In genomic region chr15:94462206-94462605, GRCm38 (mm10) we compare ENCODE assay signal across 23 mouse cellular contexts. TPM values are rescaled to one million over a fixed set of nuclear protein-coding genes. Genes with fewer than 3 reads are reported as not detected.
DNase-seq lines count a peak whose midpoint lies in the region; ATAC-seq lines count a peak whose summit lies in the region.
"Had no signal": no experiment of that assay in that cellular context is flagged by ENCODE, and none has a peak within 500 bp of the region (broad histone marks: within the 10 kb centered on the region; RNA-seq: fewer than 3 reads in every experiment).

No protein-coding gene starts in this region.

- 18% methylated on average over 3 of the region's 3 CpGs for WGBS in midbrain, embryonic 10.5 days
- WGBS in midbrain, embryonic 16.5 days, result 9% methylated on average over 3 of the region's 3 CpGs

- 0 out of 2 replicates have a peak overlapping the region, but pooled peaks have one; percentile 38 for H3K27ac ChIP-seq in midbrain, embryonic 10.5 days (replicated peaks)
- no peak overlapping the region for H3K27ac ChIP-seq in midbrain, embryonic 16.5 days (ENCODE audit: low read length)
- H3K27ac ChIP-seq: embryonic facial prominence, embryonic 15.5 days; heart, embryonic 10.5 days; hindbrain, embryonic 13.5 days; hindbrain, postnatal 0 days had no signal

- DNase-seq in adrenal gland, postnatal 14 days, result peak; percentile 5
- no peak for DNase-seq in adrenal gland, postnatal 4 days (ENCODE audit: low spot score in 2 of 2)
- DNase-seq in midbrain, embryonic 10.5 days (ENCODE audit: low spot score), result no peak
- peak; percentile 79 for DNase-seq in Muller cell, postnatal 12 days (ENCODE audit: inconsistent ontology term)
- no peak for DNase-seq in urinary bladder, adult 2 months (ENCODE audit: low spot score)
- no peak for DNase-seq in layer of hippocampus, adult 9-10 months (ENCODE audit: low spot score)
- DNase-seq: adrenal gland, postnatal 25 days; cerebellum, adult 11-12 months; cerebellum, adult 9-10 months; cerebellum, postnatal 36 days; gastrocnemius, postnatal 10 days; heart, adult 18-20 months; heart, postnatal 10 days; heart, postnatal 4 days had no signal

- H3K4me2 ChIP-seq in midbrain, embryonic 16.5 days (ENCODE audit: low read length), result no peak overlapping the region
- H3K4me2 ChIP-seq: embryonic facial prominence, embryonic 15.5 days; hindbrain, embryonic 13.5 days had no signal

- H3K9me3 ChIP-seq in midbrain, embryonic 10.5 days (replicated peaks), result no peaks in the 10 kb centered on the region
- no peaks in the 10 kb centered on the region for H3K9me3 ChIP-seq in midbrain, embryonic 16.5 days (replicated peaks; ENCODE audit: control insufficient read depth, low read length, poor library complexity, severe bottlenecking)
- H3K9me3 ChIP-seq: embryonic facial prominence, embryonic 15.5 days; forebrain, embryonic 10.5 days; heart, embryonic 10.5 days; hindbrain, embryonic 13.5 days had no signal

- no peak overlapping the region for H3K9ac ChIP-seq in midbrain, embryonic 16.5 days (ENCODE audit: low read depth, low read length)
- H3K9ac ChIP-seq: embryonic facial prominence, embryonic 15.5 days; hindbrain, embryonic 13.5 days had no signal

- no peaks in the 10 kb centered on the region for H3K36me3 ChIP-seq in midbrain, embryonic 10.5 days
- no peaks in the 10 kb centered on the region for H3K36me3 ChIP-seq in midbrain, embryonic 16.5 days (ENCODE audit: control insufficient read depth, insufficient read depth, low read length)
- H3K36me3 ChIP-seq: embryonic facial prominence, embryonic 15.5 days; forebrain, embryonic 10.5 days; heart, embryonic 10.5 days; hindbrain, embryonic 13.5 days had no signal

- no peaks in the 10 kb centered on the region for H3K27me3 ChIP-seq in midbrain, embryonic 10.5 days (ENCODE audit: low read depth, poor library complexity, severe bottlenecking)
- H3K27me3 ChIP-seq in midbrain, embryonic 16.5 days (ENCODE audit: control insufficient read depth, insufficient read depth, low read depth, low read length), result no peaks in the 10 kb centered on the region
- H3K27me3 ChIP-seq: embryonic facial prominence, embryonic 15.5 days; hindbrain, embryonic 13.5 days had no signal

- peaks cover 40% of the 10 kb centered on the region for H3K4me1 ChIP-seq in midbrain, embryonic 10.5 days
- H3K4me1 ChIP-seq in midbrain, embryonic 16.5 days (ENCODE audit: control insufficient read depth, insufficient read depth, low read length), result peaks cover 4% of the 10 kb centered on the region; the same call in 1 of the 2 replicates
- H3K4me1 ChIP-seq: heart, embryonic 10.5 days had no signal

- ATAC-seq in midbrain, embryonic 16.5 days, result no peak
- ATAC-seq: forebrain, embryonic 16.5 days; hindbrain, postnatal 0 days had no signal

- H3K4me3 ChIP-seq in midbrain, embryonic 10.5 days, result no peak overlapping the region
- H3K4me3 ChIP-seq in midbrain, embryonic 16.5 days (ENCODE audit: low read depth, low read length), result no peak overlapping the region
- H3K4me3 ChIP-seq: embryonic facial prominence, embryonic 15.5 days; erythroblast, embryonic 14.5 days; forebrain, embryonic 10.5 days; heart, embryonic 10.5 days; hindbrain, embryonic 13.5 days had no signal

RNA-seq across cellular contexts. Expression of gene Adamts20, which starts 3.0 kb away (rescaled TPM):
- 3.0 and 3.3 TPM in 2 replicates for total RNA-seq in adrenal gland, postnatal 14 days (2021)
- 1 to 10 TPM; 3.6 to 3.7 TPM for total RNA-seq in adrenal gland, postnatal 4 days (2021)
- polyA plus RNA-seq in midbrain, embryonic 10.5 days (2016; fragmentation: Nextera tagmentation; extraction: Ambion mirVana), result 2.5 and 3.5 TPM in 2 replicates
- 1.5 and 2.0 TPM in 2 replicates for polyA plus RNA-seq in midbrain, embryonic 16.5 days (2015; fragmentation: Nextera tagmentation; extraction: Ambion mirVana)
- polyA plus RNA-seq in urinary bladder, adult 2 months (2012; rRNA removed), result 1.3 and 1.6 TPM in 2 replicates
- polyA plus RNA-seq: C2C12; erythroblast, embryonic 14.5 days had no signal

Comparison
In these comparisons a context has a peak if more than half of its experiments do, and no peak if none do; other contexts are left out.
1. DNase-seq: peak in adrenal gland, postnatal 14 days (single experiment) and Muller cell, postnatal 12 days (single experiment); none in adrenal gland, postnatal 4 days (0 of 2), midbrain, embryonic 10.5 days (single experiment), urinary bladder, adult 2 months (single experiment) and layer of hippocampus, adult 9-10 months (single experiment).